Mouse (Mus musculus): ENCODE measurements around the gene Sphk1.
A peak's percentile ranks its signal among the peaks of the same experiment; 100 is the strongest.

GRCm38 (mm10) chr11:116493795-116494252, 36.9 kb upstream of the Sphk1 start, which contains the start of gene Prpsap1:
- TF ChIP-seq CTCF (IDR thresholded peaks at IDR 0.05; ENCODE audit: control insufficient read depth, insufficient read depth, insufficient read length) (peak; percentile 61), MAX (IDR thresholded peaks at IDR 0.05) (peak; percentile 13), USF1 (IDR thresholded peaks at IDR 0.05; ENCODE audit: low read depth) (no peak), MYOD1 (IDR thresholded peaks at IDR 0.05; ENCODE audit: control insufficient read depth, insufficient read length, low read depth) (no peak), CEBPB (IDR thresholded peaks at IDR 0.05; ENCODE audit: low read depth) (peak; percentile 86), MYOG (IDR thresholded peaks at IDR 0.05; ENCODE audit: control insufficient read depth, extremely low read depth, insufficient read length) (no peak)

Data from C2C12 (cell line).